Mouse (Mus musculus) heart, adult 18-20 months (tissue): ENCODE results near the gene Dst. TPM values are rescaled to one million over a fixed set of nuclear protein-coding genes. Genes with fewer than 3 reads are reported as not detected.

ENCODE experiments used
- DNase-seq, 2 experiments: peaks; one replicate each; pipeline ENCODE4 v3.0.0; 2021 to 2022; ENCODE audit warnings: mixed read lengths in 1 of 2
- long read RNA-seq, 2 experiments: library from polyadenylated mRNA; stranded (forward); transcript quantifications; one replicate each; pipeline ENCODE4 v2.0.0; 2021
- total RNA-seq, 2 experiments: library from RNA; stranded (reverse); gene quantifications; 2 replicates each; pipeline ENCODE4 v1.2.3; 2021

Dst gene
- 100 to 1,000 TPM; 378 TPM for total RNA-seq
- long read RNA-seq, experiment 1, partial matches to known transcripts = 8 of 9 reads
- long read RNA-seq, experiment 1, other reads (novel, unspliced or antisense) = 1 of 9 reads
- long read RNA-seq, experiment 2, partial matches to known transcripts = 0 of 4 reads
- long read RNA-seq, experiment 2, other reads (novel, unspliced or antisense) = 4 of 4 reads

GRCm38 (mm10) chr1:33908191-33908962 lies at the start of gene Dst:
TSS of gene Dst (plus strand) at chr1:33908225.
- no peak for DNase-seq

GRCm38 (mm10) chr1:33869031-33869430 lies 39.0 kb upstream of the Dst start:
- DNase-seq = no peak

GRCm38 (mm10) chr1:33869437-33869836 lies 38.6 kb upstream of the Dst start:
- DNase-seq = no peak

- no peak for DNase-seq
Observed at GRCm38 (mm10) chr1:33873561-33873960, 34.5 kb upstream of the Dst start.

- DNase-seq = peak in 1 of 2 experiments; percentile 20
Observed at GRCm38 (mm10) chr1:33875691-33876090, 32.3 kb upstream of the Dst start.

- DNase-seq = no peak
Observed at GRCm38 (mm10) chr1:33876416-33876815, 31.6 kb upstream of the Dst start.

- peak; percentile 46 to 50 for DNase-seq
Observed at GRCm38 (mm10) chr1:33878170-33878569, 29.9 kb upstream of the Dst start.

- peak; percentile 54 to 69 for DNase-seq
Observed at GRCm38 (mm10) chr1:33883102-33883839, 24.8 kb upstream of the Dst start.

- DNase-seq = peak; percentile 47 to 81
Observed at GRCm38 (mm10) chr1:33892784-33893183, 15.2 kb upstream of the Dst start.

GRCm38 (mm10) chr1:33896116-33896515 lies 11.9 kb upstream of the Dst start:
- DNase-seq = no peak

- DNase-seq = no peak
Observed at GRCm38 (mm10) chr1:33896666-33897065, 11.4 kb upstream of the Dst start.

GRCm38 (mm10) chr1:33897426-33897825 lies 10.6 kb upstream of the Dst start:
- no peak for DNase-seq

GRCm38 (mm10) chr1:33898373-33898772 lies 9.7 kb upstream of the Dst start:
- no peak for DNase-seq

GRCm38 (mm10) chr1:33900175-33900574 lies 7.8 kb upstream of the Dst start:
- DNase-seq = peak in 1 of 2 experiments; percentile 58

GRCm38 (mm10) chr1:33903587-33903986 lies 4.4 kb upstream of the Dst start:
- DNase-seq = peak; percentile 53 to 59

GRCm38 (mm10) chr1:33906216-33906615 lies 1.8 kb upstream of the Dst start:
- no peak for DNase-seq

GRCm38 (mm10) chr1:33906927-33907326 lies 1.1 kb upstream of the Dst start:
- peak in 1 of 2 experiments; percentile 26 for DNase-seq

- DNase-seq = peak; percentile 79
Observed at GRCm38 (mm10) chr1:33907421-33908190, 419 bp upstream of the Dst start, which contains the start of gene Bend6. TSS of gene Bend6 (minus strand) at chr1:33907816.

- no peak for DNase-seq
Observed at GRCm38 (mm10) chr1:33911589-33911988, 3.6 kb downstream of the Dst start.

GRCm38 (mm10) chr1:33916554-33916953 lies 8.5 kb downstream of the Dst start:
- no peak for DNase-seq

- no peak for DNase-seq
Observed at GRCm38 (mm10) chr1:33922975-33923374, 14.9 kb downstream of the Dst start.

- DNase-seq = no peak
Observed at GRCm38 (mm10) chr1:33925283-33925682, 17.3 kb downstream of the Dst start.
